Mouse (Mus musculus) ovary, postnatal 10 days (tissue): Measurements from ENCODE around the gene 4921539E11Rik.

ENCODE experiments used
- DNase-seq: peaks from one replicate; pipeline ENCODE4 v3.0.0; 2022; ENCODE audit warnings: low spot score

4921539E11Rik gene

GRCm38 (mm10) chr4:103290763-103291162 is at the start of gene 4921539E11Rik:
Gene 4921539E11Rik (minus strand): TSS chr4:103290863.
- DNase-seq: no peak

GRCm38 (mm10) chr4:103335134-103335533 is 44.5 kb upstream of the 4921539E11Rik start:
- DNase-seq: no peak

- DNase-seq: no peak
Measured at GRCm38 (mm10) chr4:103329348-103329747, 38.7 kb upstream of the 4921539E11Rik start.

GRCm38 (mm10) chr4:103326994-103327393 is 36.3 kb upstream of the 4921539E11Rik start:
- DNase-seq: no peak

- no peak for DNase-seq
Measured at GRCm38 (mm10) chr4:103324688-103325451, 34.2 kb upstream of the 4921539E11Rik start.

- DNase-seq: no peak
Measured at GRCm38 (mm10) chr4:103321461-103321860, 30.8 kb upstream of the 4921539E11Rik start.

- no peak for DNase-seq
Measured at GRCm38 (mm10) chr4:103315861-103316260, 25.2 kb upstream of the 4921539E11Rik start.

GRCm38 (mm10) chr4:103314526-103314910 is 23.9 kb upstream of the 4921539E11Rik start:
- no peak for DNase-seq

GRCm38 (mm10) chr4:103313587-103314525 is 23.2 kb upstream of the 4921539E11Rik start, which contains the start of gene Oma1:
Gene Oma1 (plus strand): TSS chr4:103313812.
- DNase-seq: peak; percentile 97

GRCm38 (mm10) chr4:103303851-103304250 is 13.2 kb upstream of the 4921539E11Rik start:
- DNase-seq: no peak

- no peak for DNase-seq
Measured at GRCm38 (mm10) chr4:103299342-103299741, 8.7 kb upstream of the 4921539E11Rik start.

- no peak for DNase-seq
Measured at GRCm38 (mm10) chr4:103288342-103288741, 2.3 kb downstream of the 4921539E11Rik start.

- no peak for DNase-seq
Measured at GRCm38 (mm10) chr4:103273021-103273420, 17.6 kb downstream of the 4921539E11Rik start.

- no peak for DNase-seq
Measured at GRCm38 (mm10) chr4:103269336-103269735, 21.3 kb downstream of the 4921539E11Rik start.

- no peak for DNase-seq
Measured at GRCm38 (mm10) chr4:103265166-103265565, 25.5 kb downstream of the 4921539E11Rik start.

- DNase-seq: no peak
Measured at GRCm38 (mm10) chr4:103263812-103264396, 26.8 kb downstream of the 4921539E11Rik start.

- no peak for DNase-seq
Measured at GRCm38 (mm10) chr4:103263378-103263777, 27.3 kb downstream of the 4921539E11Rik start.

GRCm38 (mm10) chr4:103258817-103259216 is 31.8 kb downstream of the 4921539E11Rik start:
- DNase-seq: no peak

- DNase-seq: no peak
Measured at GRCm38 (mm10) chr4:103253846-103254245, 36.8 kb downstream of the 4921539E11Rik start.

- DNase-seq: no peak
Measured at GRCm38 (mm10) chr4:103249436-103250085, 41.1 kb downstream of the 4921539E11Rik start.

GRCm38 (mm10) chr4:103247813-103248212 is 42.9 kb downstream of the 4921539E11Rik start:
- no peak for DNase-seq

- DNase-seq: no peak
Measured at GRCm38 (mm10) chr4:103247249-103247648, 43.4 kb downstream of the 4921539E11Rik start.
